Mouse (Mus musculus): ENCODE results near the gene Olfr1018. TPM values are rescaled to one million over a fixed set of nuclear protein-coding genes. Genes with fewer than 3 reads are reported as not detected.

Olfr1018 gene
- polyA plus RNA-seq, 2 experiments, result not detected

DNA sequence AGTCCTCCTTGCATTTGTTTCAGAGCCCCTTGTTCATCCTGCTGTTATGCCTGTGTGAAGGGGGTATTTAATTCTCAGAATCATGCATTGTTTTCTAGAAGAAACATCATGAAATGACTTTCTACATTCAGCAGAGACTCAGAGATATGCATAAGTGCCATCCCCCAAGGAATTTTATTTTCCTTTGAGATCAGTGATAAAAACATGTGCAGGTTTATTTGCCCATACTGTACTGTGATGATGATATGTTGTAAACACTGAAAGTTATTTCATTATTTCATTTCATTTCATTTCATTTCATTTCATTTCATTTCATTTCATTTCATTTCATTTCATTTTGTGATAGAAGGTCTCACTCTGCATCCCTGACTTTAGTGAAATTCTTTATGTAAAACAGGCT is 27.1 kb downstream of the Olfr1018 start, which contains the start of gene Olfr1019:
Gene Olfr1019 (minus strand): TSS at position 101 of the 400 bp plus-strand sequence.
- no peak within 1 kb of the TSS for H3K27ac ChIP-seq (replicated peaks; ENCODE audit: low read depth, low read length)
- no peak for TF ChIP-seq POLR2A (IDR thresholded peaks at IDR 0.05; ENCODE audit: borderline replicate concordance, extremely low read depth, insufficient read depth, insufficient read length)
- ATAC-seq (ENCODE audit: low FRiP score, low read depth) (no peak), DNase-seq (ENCODE audit: low spot score) (no peak)
- H3K36me3 ChIP-seq (ENCODE audit: control insufficient read depth, insufficient read depth, low read length), result no peaks in the 10 kb centered on the region
- no peak within 1 kb of the TSS for H3K4me2 ChIP-seq (replicated peaks; ENCODE audit: low read depth, low read length, severe bottlenecking)
- no peak within 1 kb of the TSS for H3K4me3 ChIP-seq (replicated peaks; ENCODE audit: low read length)
- no peaks in the 10 kb centered on the region for H3K4me1 ChIP-seq (ENCODE audit: control insufficient read depth, insufficient read depth, low read length)
- H3K27me3 ChIP-seq (ENCODE audit: control insufficient read depth, insufficient read depth, low read length), result no peaks in the 10 kb centered on the region
- H3K9me3 ChIP-seq (ENCODE audit: control insufficient read depth, low read length), result no peaks in the 10 kb centered on the region
- H3K9ac ChIP-seq (ENCODE audit: low read depth, low read length, severe bottlenecking), result no peak within 1 kb of the TSS

DNA sequence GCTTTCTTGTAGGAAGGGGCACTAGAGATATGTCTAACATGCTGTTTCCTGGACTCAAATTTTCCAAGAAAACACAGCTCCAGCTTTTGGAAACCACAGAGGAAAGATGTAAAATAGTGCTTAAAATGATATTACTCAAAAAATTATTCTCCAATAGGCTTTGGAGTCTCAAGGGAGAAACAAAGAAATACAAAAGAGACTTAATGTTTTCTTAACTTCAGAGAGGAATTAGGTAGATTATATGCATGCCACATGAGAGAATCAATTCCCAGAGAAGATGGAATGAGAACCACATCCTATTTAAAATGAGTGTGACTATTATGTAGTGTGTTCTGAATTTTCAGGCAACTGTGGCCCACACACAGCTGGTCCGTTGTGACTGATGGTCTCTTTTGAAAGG is 28.5 kb downstream of the Olfr1018 start, which contains the start of gene Olfr1020:
Gene Olfr1020 (plus strand): TSS at position 301 of the 400 bp plus-strand sequence.
- Histone ChIP-seq H3K4me1 (ENCODE audit: control insufficient read depth, insufficient read depth, low read length) (no peaks in the 10 kb centered on the region), H3K4me3 (replicated peaks; ENCODE audit: low read length) (no peak within 1 kb of the TSS), H3K9ac (ENCODE audit: low read depth, low read length, severe bottlenecking) (no peak within 1 kb of the TSS), H3K4me2 (replicated peaks; ENCODE audit: low read depth, low read length, severe bottlenecking) (no peak within 1 kb of the TSS), H3K27ac (replicated peaks; ENCODE audit: low read depth, low read length) (no peak within 1 kb of the TSS), H3K9me3 (ENCODE audit: control insufficient read depth, low read length) (no peaks in the 10 kb centered on the region), H3K36me3 (ENCODE audit: control insufficient read depth, insufficient read depth, low read length) (no peaks in the 10 kb centered on the region), H3K27me3 (ENCODE audit: control insufficient read depth, insufficient read depth, low read length) (no peaks in the 10 kb centered on the region)
- 77% methylated on average over 1 of the region's 1 CpGs for WGBS
- no peak for ATAC-seq (ENCODE audit: low FRiP score, low read depth)
- TF ChIP-seq POLR2A (IDR thresholded peaks at IDR 0.05; ENCODE audit: borderline replicate concordance, extremely low read depth, insufficient read depth, insufficient read length), result no peak
- DNase-seq (ENCODE audit: low spot score), result no peak

DNA sequence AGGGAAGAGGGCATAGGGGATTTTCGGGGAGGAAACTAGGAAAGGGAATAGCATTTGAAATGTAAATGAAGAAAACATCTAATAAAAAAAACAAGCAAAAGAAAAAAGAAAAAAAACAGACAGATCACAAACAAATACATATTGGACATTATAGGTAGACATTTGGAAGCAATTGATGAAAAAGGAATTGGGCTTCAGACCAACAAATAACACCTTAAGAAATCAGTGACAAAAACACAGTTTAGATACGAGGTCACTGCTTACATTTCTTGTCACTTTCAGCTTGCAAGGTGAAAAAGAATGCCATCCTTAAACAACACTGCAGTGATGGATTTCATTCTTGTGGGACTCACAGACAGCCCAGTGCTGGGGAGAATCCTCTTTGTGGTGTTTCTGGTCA is 50.0 kb downstream of the Olfr1018 start, which contains the start of gene Olfr1022:
Gene Olfr1022 (plus strand): TSS at position 301 of the 400 bp plus-strand sequence.
- no peak for DNase-seq (ENCODE audit: low spot score)
- Histone ChIP-seq H3K9me3 (ENCODE audit: control insufficient read depth, low read length) (no peaks in the 10 kb centered on the region), H3K27ac (replicated peaks; ENCODE audit: low read depth, low read length) (no peak within 1 kb of the TSS), H3K9ac (ENCODE audit: low read depth, low read length, severe bottlenecking) (no peak within 1 kb of the TSS), H3K36me3 (ENCODE audit: control insufficient read depth, insufficient read depth, low read length) (no peaks in the 10 kb centered on the region), H3K4me3 (replicated peaks; ENCODE audit: low read length) (no peak within 1 kb of the TSS), H3K4me2 (replicated peaks; ENCODE audit: low read depth, low read length, severe bottlenecking) (no peak within 1 kb of the TSS), H3K27me3 (ENCODE audit: control insufficient read depth, insufficient read depth, low read length) (no peaks in the 10 kb centered on the region), H3K4me1 (ENCODE audit: control insufficient read depth, insufficient read depth, low read length) (no peaks in the 10 kb centered on the region)
- TF ChIP-seq POLR2A (IDR thresholded peaks at IDR 0.05; ENCODE audit: borderline replicate concordance, extremely low read depth, insufficient read depth, insufficient read length), result no peak
- WGBS, result 28% methylated on average over 2 of the region's 2 CpGs
- ATAC-seq (ENCODE audit: low FRiP score, low read depth), result no peak

Other genes with a start within 250 kb of the Olfr1018 start
- not detected in 2 replicates for gene Olfr996, start 239.3 kb upstream of the Olfr1018 start, polyA plus RNA-seq (2012; rRNA removed)
- not detected in 2 replicates for gene Olfr996, start 239.3 kb upstream of the Olfr1018 start, polyA plus RNA-seq (2014; fragmentation: Nextera tagmentation; extraction: Ambion mirVana)
- not detected in 2 replicates for gene Olfr998, start 229.5 kb upstream of the Olfr1018 start, polyA plus RNA-seq (2012; rRNA removed)
- gene Olfr998, start 229.5 kb upstream of the Olfr1018 start, polyA plus RNA-seq (2014; fragmentation: Nextera tagmentation; extraction: Ambion mirVana), result not detected in 2 replicates
- not detected in 2 replicates for gene Olfr1000, start 206.6 kb upstream of the Olfr1018 start, polyA plus RNA-seq (2012; rRNA removed)
- gene Olfr1000, start 206.6 kb upstream of the Olfr1018 start, polyA plus RNA-seq (2014; fragmentation: Nextera tagmentation; extraction: Ambion mirVana), result not detected in 2 replicates
- gene Olfr1002, start 167.8 kb upstream of the Olfr1018 start, polyA plus RNA-seq (2012; rRNA removed), result not detected in 2 replicates
- not detected in 2 replicates for gene Olfr1002, start 167.8 kb upstream of the Olfr1018 start, polyA plus RNA-seq (2014; fragmentation: Nextera tagmentation; extraction: Ambion mirVana)
- not detected in 2 replicates for gene Olfr154, start 154.0 kb upstream of the Olfr1018 start, polyA plus RNA-seq (2012; rRNA removed)
- gene Olfr154, start 154.0 kb upstream of the Olfr1018 start, polyA plus RNA-seq (2014; fragmentation: Nextera tagmentation; extraction: Ambion mirVana), result not detected in 2 replicates
- not detected in 2 replicates for gene Olfr1006, start 139.7 kb upstream of the Olfr1018 start, polyA plus RNA-seq (2012; rRNA removed)
- gene Olfr1006, start 139.7 kb upstream of the Olfr1018 start, polyA plus RNA-seq (2014; fragmentation: Nextera tagmentation; extraction: Ambion mirVana), result not detected in 2 replicates
- gene Olfr1008, start 129.0 kb upstream of the Olfr1018 start, polyA plus RNA-seq (2012; rRNA removed), result not detected in 2 replicates
- not detected in 2 replicates for gene Olfr1008, start 129.0 kb upstream of the Olfr1018 start, polyA plus RNA-seq (2014; fragmentation: Nextera tagmentation; extraction: Ambion mirVana)
- not detected in 2 replicates for gene Olfr1009, start 103.1 kb upstream of the Olfr1018 start, polyA plus RNA-seq (2012; rRNA removed)
- gene Olfr1009, start 103.1 kb upstream of the Olfr1018 start, polyA plus RNA-seq (2014; fragmentation: Nextera tagmentation; extraction: Ambion mirVana), result not detected in 2 replicates
- gene Olfr1012, start 55.7 kb upstream of the Olfr1018 start, polyA plus RNA-seq (2012; rRNA removed), result not detected in 2 replicates
- gene Olfr1012, start 55.7 kb upstream of the Olfr1018 start, polyA plus RNA-seq (2014; fragmentation: Nextera tagmentation; extraction: Ambion mirVana), result not detected in 2 replicates
- not detected in 2 replicates for gene Olfr1013, start 51.4 kb upstream of the Olfr1018 start, polyA plus RNA-seq (2012; rRNA removed)
- gene Olfr1013, start 51.4 kb upstream of the Olfr1018 start, polyA plus RNA-seq (2014; fragmentation: Nextera tagmentation; extraction: Ambion mirVana), result not detected in 2 replicates
- gene Olfr1014, start 45.8 kb upstream of the Olfr1018 start, polyA plus RNA-seq (2012; rRNA removed), result not detected in 2 replicates
- not detected in 2 replicates for gene Olfr1014, start 45.8 kb upstream of the Olfr1018 start, polyA plus RNA-seq (2014; fragmentation: Nextera tagmentation; extraction: Ambion mirVana)
- not detected in 2 replicates for gene Olfr1015, start 36.5 kb upstream of the Olfr1018 start, polyA plus RNA-seq (2012; rRNA removed)
- not detected in 2 replicates for gene Olfr1015, start 36.5 kb upstream of the Olfr1018 start, polyA plus RNA-seq (2014; fragmentation: Nextera tagmentation; extraction: Ambion mirVana)
- gene Olfr1016, start 15.9 kb upstream of the Olfr1018 start, polyA plus RNA-seq (2012; rRNA removed), result not detected in 2 replicates
- not detected in 2 replicates for gene Olfr1016, start 15.9 kb upstream of the Olfr1018 start, polyA plus RNA-seq (2014; fragmentation: Nextera tagmentation; extraction: Ambion mirVana)
- not detected in 2 replicates for gene Olfr1019, start 27.0 kb downstream of the Olfr1018 start, polyA plus RNA-seq (2012; rRNA removed)
- not detected in 2 replicates for gene Olfr1019, start 27.0 kb downstream of the Olfr1018 start, polyA plus RNA-seq (2014; fragmentation: Nextera tagmentation; extraction: Ambion mirVana)
- gene Olfr1020, start 28.6 kb downstream of the Olfr1018 start, polyA plus RNA-seq (2012; rRNA removed), result not detected in 2 replicates
- not detected in 2 replicates for gene Olfr1020, start 28.6 kb downstream of the Olfr1018 start, polyA plus RNA-seq (2014; fragmentation: Nextera tagmentation; extraction: Ambion mirVana)
- gene Olfr1022, start 50.1 kb downstream of the Olfr1018 start, polyA plus RNA-seq (2012; rRNA removed), result not detected in 2 replicates
- not detected in 2 replicates for gene Olfr1022, start 50.1 kb downstream of the Olfr1018 start, polyA plus RNA-seq (2014; fragmentation: Nextera tagmentation; extraction: Ambion mirVana)
- not detected in 2 replicates for gene Olfr1023, start 67.2 kb downstream of the Olfr1018 start, polyA plus RNA-seq (2012; rRNA removed)
- not detected in 2 replicates for gene Olfr1023, start 67.2 kb downstream of the Olfr1018 start, polyA plus RNA-seq (2014; fragmentation: Nextera tagmentation; extraction: Ambion mirVana)
- gene Olfr1024, start 86.6 kb downstream of the Olfr1018 start, polyA plus RNA-seq (2012; rRNA removed), result not detected in 2 replicates
- not detected in 2 replicates for gene Olfr1024, start 86.6 kb downstream of the Olfr1018 start, polyA plus RNA-seq (2014; fragmentation: Nextera tagmentation; extraction: Ambion mirVana)
- not detected in 2 replicates for gene Olfr1025-ps1, start 96.7 kb downstream of the Olfr1018 start, polyA plus RNA-seq (2012; rRNA removed)
- gene Olfr1025-ps1, start 96.7 kb downstream of the Olfr1018 start, polyA plus RNA-seq (2014; fragmentation: Nextera tagmentation; extraction: Ambion mirVana), result not detected in 2 replicates
- gene Olfr1026, start 103.1 kb downstream of the Olfr1018 start, polyA plus RNA-seq (2012; rRNA removed), result not detected in 2 replicates
- gene Olfr1026, start 103.1 kb downstream of the Olfr1018 start, polyA plus RNA-seq (2014; fragmentation: Nextera tagmentation; extraction: Ambion mirVana), result not detected in 2 replicates
- 0.01 TPM in 1 of 2 replicates, not detected in the other for gene Olfr1028, start 132.0 kb downstream of the Olfr1018 start, polyA plus RNA-seq (2012; rRNA removed)
- not detected in 2 replicates for gene Olfr1028, start 132.0 kb downstream of the Olfr1018 start, polyA plus RNA-seq (2014; fragmentation: Nextera tagmentation; extraction: Ambion mirVana)
- not detected in 2 replicates for gene Olfr1029, start 155.4 kb downstream of the Olfr1018 start, polyA plus RNA-seq (2012; rRNA removed)
- gene Olfr1029, start 155.4 kb downstream of the Olfr1018 start, polyA plus RNA-seq (2014; fragmentation: Nextera tagmentation; extraction: Ambion mirVana), result not detected in 2 replicates
- not detected in 2 replicates for gene Olfr1030, start 160.8 kb downstream of the Olfr1018 start, polyA plus RNA-seq (2012; rRNA removed)
- gene Olfr1030, start 160.8 kb downstream of the Olfr1018 start, polyA plus RNA-seq (2014; fragmentation: Nextera tagmentation; extraction: Ambion mirVana), result not detected in 2 replicates
- not detected in 2 replicates for gene Olfr1031, start 171.8 kb downstream of the Olfr1018 start, polyA plus RNA-seq (2012; rRNA removed)
- gene Olfr1031, start 171.8 kb downstream of the Olfr1018 start, polyA plus RNA-seq (2014; fragmentation: Nextera tagmentation; extraction: Ambion mirVana), result not detected in 2 replicates
- gene Olfr1032, start 187.1 kb downstream of the Olfr1018 start, polyA plus RNA-seq (2012; rRNA removed), result not detected in 2 replicates
- gene Olfr1032, start 187.1 kb downstream of the Olfr1018 start, polyA plus RNA-seq (2014; fragmentation: Nextera tagmentation; extraction: Ambion mirVana), result not detected in 2 replicates
- gene Olfr1033, start 202.2 kb downstream of the Olfr1018 start, polyA plus RNA-seq (2012; rRNA removed), result 0.67 and 0.73 TPM in 2 replicates
- 0.39 and 1.1 TPM in 2 replicates for gene Olfr1033, start 202.2 kb downstream of the Olfr1018 start, polyA plus RNA-seq (2014; fragmentation: Nextera tagmentation; extraction: Ambion mirVana)
- 0.12 and 0.13 TPM in 2 replicates for gene Olfr1034, start 227.4 kb downstream of the Olfr1018 start, polyA plus RNA-seq (2012; rRNA removed)
- not detected in 2 replicates for gene Olfr1034, start 227.4 kb downstream of the Olfr1018 start, polyA plus RNA-seq (2014; fragmentation: Nextera tagmentation; extraction: Ambion mirVana)

Data from limb, embryonic 14.5 days (tissue).